Mouse (Mus musculus) ES-E14 (cell line): ENCODE data around the gene Adgrg1.

Experiments
- HCFC1 ChIP-seq: IDR thresholded peaks from 2 replicates; pipeline ENCODE4 v1.6.1; 2012; ENCODE audit warnings: low read length, inconsistent platforms, borderline replicate concordance; ENCODE audit not compliant: insufficient read depth
- MAFK ChIP-seq: IDR thresholded peaks from 2 replicates; pipeline ENCODE4 v1.6.1; 2014; ENCODE audit warnings: mild to moderate bottlenecking, low read depth, low read length, inconsistent platforms; ENCODE audit not compliant: insufficient read depth

DNA sequence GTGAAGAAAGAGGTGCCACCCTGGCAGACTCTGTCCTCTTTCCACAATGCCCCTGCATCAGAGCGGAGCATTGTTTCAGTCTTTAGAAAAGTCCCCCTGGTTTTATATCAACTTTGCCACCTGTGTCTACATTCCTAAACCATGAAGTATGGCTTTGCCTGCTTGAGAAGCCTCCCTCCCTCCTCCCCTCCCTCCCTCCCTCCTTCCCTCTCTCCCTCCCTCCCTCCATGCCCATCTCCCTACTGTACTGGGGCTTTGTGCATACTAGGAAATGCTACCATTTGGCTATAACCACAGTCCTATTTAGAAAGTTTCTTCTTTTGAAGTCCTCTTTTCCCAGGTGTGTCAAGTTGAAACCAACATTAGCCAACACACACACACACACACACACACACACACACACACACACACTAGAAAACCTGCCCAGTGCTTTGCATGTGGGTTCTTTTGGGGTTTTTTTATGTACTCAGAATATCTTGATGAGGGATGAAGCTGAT lies 18.4 kb upstream of the Adgrg1 start:
- TF ChIP-seq HCFC1: no peak
- no peak for TF ChIP-seq MAFK
